Mouse (Mus musculus) forebrain, embryonic 16.5 days (tissue): Measurements from ENCODE around the gene Gpn1. TPM values are rescaled to one million over a fixed set of nuclear protein-coding genes. Genes with fewer than 3 reads are reported as not detected.
"Not testable (repeated sequence)": the region's sequence is repeated elsewhere in the genome, so short reads cannot be mapped to it uniquely, and the experiment has no call there.

Experiments
- ATAC-seq: fragments of 200-750 bp; cut with Nextera tagmentation; 2 replicates; pipeline ENCODE4 v1.8.0; 2017; ENCODE audit warnings: mild to moderate bottlenecking, moderate library complexity
- H3K27ac ChIP-seq: fragments of 300-500 bp; sonication (generic); 2 replicates; pipeline ENCODE4 v1.5.1; 2014; ENCODE audit warnings: low read length, control low read depth
- H3K27me3 ChIP-seq: fragments of 300-500 bp; sonication (generic); replicated peaks from 2 replicates; pipeline ENCODE4 v1.6.1; 2014; ENCODE audit warnings: low read length; ENCODE audit not compliant: control insufficient read depth, insufficient read depth
- H3K36me3 ChIP-seq: fragments of 300-500 bp; sonication (generic); 2 replicates; pipeline ENCODE4 v1.6.1; 2014; ENCODE audit not compliant: control insufficient read depth, insufficient read depth
- H3K4me1 ChIP-seq: fragments of 300-500 bp; sonication (generic); replicated peaks from 2 replicates; pipeline ENCODE4 v1.6.1; 2014; ENCODE audit warnings: low read length; ENCODE audit not compliant: control insufficient read depth, insufficient read depth
- H3K4me2 ChIP-seq: fragments of 300-500 bp; sonication (generic); 2 replicates; pipeline ENCODE4 v1.6.1; 2014; ENCODE audit warnings: mild to moderate bottlenecking, low read length, control low read depth
- H3K4me3 ChIP-seq: fragments of 300-500 bp; sonication (generic); replicated peaks from 2 replicates; pipeline ENCODE4 v1.5.1; 2014; ENCODE audit warnings: mild to moderate bottlenecking, low read length, control low read depth
- H3K9ac ChIP-seq: fragments of 300-500 bp; sonication (generic); replicated peaks from 2 replicates; pipeline ENCODE4 v1.6.1; 2014; ENCODE audit warnings: low read depth, low read length, control low read depth
- H3K9me3 ChIP-seq: fragments of 300-500 bp; sonication (generic); 2 replicates; pipeline ENCODE4 v1.6.1; 2016; ENCODE audit warnings: low read length; ENCODE audit not compliant: control insufficient read depth
- WGBS: fragments of 180-500 bp; shearing (Covaris S2); extraction: QIAGEN DNeasy Blood & Tissue Kit; methylation state at CpG from one replicate; pipeline ENCODE4 v1.1.7; 2014; 5-methylcytosine and 5-hydroxymethylcytosine counted together
- polyA plus RNA-seq: library from polyadenylated mRNA; unstranded; fragments of >200 nt; fragmentation: Nextera tagmentation; extraction: Ambion mirVana; gene quantifications from 2 replicates; pipeline ENCODE4 v1.2.1, GENCODE M21; 2015

The Gpn1 gene
- polyA plus RNA-seq, 1 experiment from 2014 or later = 86.8 TPM

- peaks cover 18% of the 10 kb centered on the region for H3K36me3 ChIP-seq
- WGBS = 79% methylated on average over 11 of the region's 11 CpGs
- not testable (repeated sequence) for H3K9me3 ChIP-seq, H3K27me3 ChIP-seq, ATAC-seq
- peaks cover 27% of the 10 kb centered on the region for H3K4me1 ChIP-seq
- H3K4me3 ChIP-seq = peak within 1 kb of the TSS; percentile 65
- peak within 1 kb of the TSS; percentile 66 for H3K4me2 ChIP-seq
- H3K27ac ChIP-seq = peak within 1 kb of the TSS; percentile 87
- H3K9ac ChIP-seq = peak within 1 kb of the TSS; percentile 77
Observed at GRCm38 (mm10) chr5:31527707-31528106, 33.2 kb downstream of the Gpn1 start, which contains the start of gene Supt7l. Gene Supt7l, minus strand, starts transcription at chr5:31527807.

- 53% methylated on average over 2 of the region's 2 CpGs for WGBS
- Histone ChIP-seq H3K27me3 (no peaks in the 10 kb centered on the region), H3K27ac (no peak overlapping the region), H3K4me3 (no peak overlapping the region), H3K36me3 (peaks cover 20% of the 10 kb centered on the region), H3K4me2 (no peak overlapping the region; the same call in 1 of the 2 replicates), H3K4me1 (peaks cover 27% of the 10 kb centered on the region), H3K9me3 (no peaks in the 10 kb centered on the region), H3K9ac (no peak overlapping the region)
- no peak for ATAC-seq
Observed at GRCm38 (mm10) chr5:31528560-31528959, 34.0 kb downstream of the Gpn1 start.

- Histone ChIP-seq H3K9me3 (no peaks in the 10 kb centered on the region), H3K27me3 (no peaks in the 10 kb centered on the region), H3K4me1 (no peaks in the 10 kb centered on the region), H3K27ac (no peak overlapping the region), H3K4me3 (no peak overlapping the region), H3K36me3 (peaks cover 44% of the 10 kb centered on the region), H3K4me2 (no peak overlapping the region), H3K9ac (no peak overlapping the region)
- 93% methylated on average over 2 of the region's 2 CpGs for WGBS
- ATAC-seq = no peak
Observed at GRCm38 (mm10) chr5:31535228-31535627, 40.7 kb downstream of the Gpn1 start.

DNA sequence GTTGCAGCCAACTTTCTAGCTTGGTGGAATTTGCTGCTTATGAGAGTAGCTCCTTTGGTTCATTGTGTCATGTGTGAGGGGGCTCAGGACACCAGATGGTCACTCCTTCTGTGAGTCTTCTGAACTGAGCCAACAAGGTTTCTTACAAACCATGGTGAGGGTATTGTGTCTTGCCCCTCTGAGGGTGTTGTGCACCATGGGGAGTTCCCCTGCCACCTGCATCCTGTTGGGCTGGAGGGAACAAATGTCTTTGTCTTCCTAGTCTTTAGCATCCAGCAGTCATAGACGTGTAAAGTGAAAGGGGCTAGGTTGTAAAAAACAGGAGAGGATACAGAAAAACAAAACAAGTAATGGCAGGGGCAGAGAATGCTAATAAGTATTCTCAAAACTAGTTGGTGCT lies 64.9 kb downstream of the Gpn1 start:
- Histone ChIP-seq H3K9ac (no peak overlapping the region), H3K36me3 (peaks cover 8% of the 10 kb centered on the region), H3K9me3 (no peaks in the 10 kb centered on the region), H3K4me2 (no peak overlapping the region), H3K27ac (no peak overlapping the region), H3K27me3 (no peaks in the 10 kb centered on the region), H3K4me3 (no peak overlapping the region), H3K4me1 (no peaks in the 10 kb centered on the region)
- 34% methylated on average over 1 of the region's 1 CpGs for WGBS
- no peak for ATAC-seq

GRCm38 (mm10) chr5:31560352-31560751 lies 65.8 kb downstream of the Gpn1 start:
- H3K4me1 ChIP-seq = no peaks in the 10 kb centered on the region

DNA sequence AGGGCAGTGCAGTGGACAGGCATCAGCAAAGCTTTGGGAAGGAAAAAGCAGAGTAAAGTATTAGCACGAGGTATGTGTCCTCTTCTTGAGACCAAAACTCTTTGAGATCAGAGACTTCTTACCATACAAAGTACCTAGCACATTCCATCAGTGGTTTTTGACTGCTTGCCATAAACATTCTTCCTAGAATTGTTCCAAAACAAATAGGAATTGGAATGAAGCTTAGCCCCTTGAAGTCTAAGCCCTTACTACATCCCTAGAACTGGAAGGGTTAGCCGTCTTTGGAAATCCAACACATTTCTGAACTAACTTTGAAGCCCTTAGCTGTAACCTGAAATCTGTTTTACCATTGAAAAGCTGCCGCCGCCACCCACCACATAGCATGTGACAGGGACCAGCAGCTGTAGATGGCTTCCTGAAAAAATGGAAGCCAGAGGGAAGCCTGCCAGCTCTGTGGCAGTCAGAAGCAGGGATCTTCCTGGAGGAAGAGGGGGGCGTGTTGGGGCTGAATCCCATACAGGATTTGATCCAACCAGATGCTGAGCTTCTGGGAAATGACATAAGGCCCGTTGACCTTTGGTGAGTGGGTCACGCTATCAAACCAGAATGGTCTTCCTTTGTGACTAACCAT lies 67.6 kb downstream of the Gpn1 start:
- no peaks in the 10 kb centered on the region; the same call in 1 of the 2 replicates for H3K36me3 ChIP-seq
- no peak overlapping the region for H3K4me3 ChIP-seq
- no peaks in the 10 kb centered on the region for H3K9me3 ChIP-seq
- ATAC-seq = no peak
- H3K4me1 ChIP-seq = no peaks in the 10 kb centered on the region
- WGBS = 75% methylated on average over 7 of the region's 7 CpGs
- H3K9ac ChIP-seq = no peak overlapping the region
- H3K27me3 ChIP-seq = no peaks in the 10 kb centered on the region
- H3K4me2 ChIP-seq = no peak overlapping the region
- H3K27ac ChIP-seq = no peak overlapping the region

More at GRCm38 (mm10) chr5:31560352-31560751, 65.8 kb downstream of the Gpn1 start:
- Histone ChIP-seq H3K9ac (no peak overlapping the region), H3K9me3 (no peaks in the 10 kb centered on the region), H3K27me3 (no peaks in the 10 kb centered on the region), H3K4me3 (no peak overlapping the region), H3K36me3 (peaks cover 4% of the 10 kb centered on the region), H3K4me2 (no peak overlapping the region), H3K27ac (no peak overlapping the region)
- WGBS = 98% methylated on average over 2 of the region's 2 CpGs
- ATAC-seq = no peak

Other genes with a start within 250 kb of the Gpn1 start
- 2.4 and 3.8 TPM in 2 replicates for gene Krtcap3, start 243.1 kb upstream of the Gpn1 start, polyA plus RNA-seq
- 34.2 and 39.4 TPM in 2 replicates for gene Ift172, start 203.6 kb upstream of the Gpn1 start, polyA plus RNA-seq
- 81.8 and 90.6 TPM in 2 replicates for gene Fndc4, start 198.7 kb upstream of the Gpn1 start, polyA plus RNA-seq
- gene Gckr, start 197.3 kb upstream of the Gpn1 start, polyA plus RNA-seq = 0.27 TPM in 1 of 2 replicates, not detected in the other
- 127 and 138 TPM in 2 replicates for gene Zfp512, start 42.3 kb upstream of the Gpn1 start, polyA plus RNA-seq
- gene 4930548H24Rik, start 9.0 kb upstream of the Gpn1 start, polyA plus RNA-seq = not detected in 2 replicates
- 29.7 and 32.7 TPM in 2 replicates for gene Slc4a1ap, start 32.3 kb downstream of the Gpn1 start, polyA plus RNA-seq
- 28.5 and 29.4 TPM in 2 replicates for gene Supt7l, start 33.1 kb downstream of the Gpn1 start, polyA plus RNA-seq
- 196 and 213 TPM in 2 replicates for gene Mrpl33, start 102.2 kb downstream of the Gpn1 start, polyA plus RNA-seq
- gene Rbks, start 202.9 kb downstream of the Gpn1 start, polyA plus RNA-seq = 2.3 and 2.7 TPM in 2 replicates
- gene Babam2, start 202.9 kb downstream of the Gpn1 start, polyA plus RNA-seq = 53.1 and 53.5 TPM in 2 replicates